Mouse (Mus musculus) hindbrain, embryonic 10.5 days (tissue): ENCODE results near the gene Gm5168. TPM values are rescaled to one million over a fixed set of nuclear protein-coding genes. Genes with fewer than 3 reads are reported as not detected.
"Not testable (repeated sequence)": the region's sequence is repeated elsewhere in the genome, so short reads cannot be mapped to it uniquely, and the experiment has no call there.

Source experiments
- DNase-seq: peaks from one replicate; pipeline ENCODE4 v3.0.0-alpha.2; 2017; ENCODE audit warnings: low spot score
- H3K27ac ChIP-seq: fragments of 300-500 bp; sonication (generic); 2 replicates; pipeline ENCODE4 v1.5.1; 2016; ENCODE audit warnings: mild to moderate bottlenecking, moderate library complexity
- H3K27me3 ChIP-seq: fragments of 300-500 bp; sonication (generic); 2 replicates; pipeline ENCODE4 v1.6.1; 2016; ENCODE audit warnings: mild to moderate bottlenecking; ENCODE audit not compliant: poor library complexity, insufficient read depth, severe bottlenecking
- H3K36me3 ChIP-seq: fragments of 300-500 bp; sonication (generic); 2 replicates; pipeline ENCODE4 v1.6.1; 2016; ENCODE audit warnings: mild to moderate bottlenecking, moderate library complexity
- H3K4me1 ChIP-seq: fragments of 300-500 bp; sonication (generic); replicated peaks from 2 replicates; pipeline ENCODE4 v1.6.1; 2016; ENCODE audit warnings: mild to moderate bottlenecking
- H3K4me3 ChIP-seq: fragments of 300-500 bp; sonication (generic); 2 replicates; pipeline ENCODE4 v1.5.1; 2016; ENCODE audit warnings: mild to moderate bottlenecking, moderate library complexity
- H3K9me3 ChIP-seq: fragments of 300-500 bp; sonication (generic); 2 replicates; pipeline ENCODE4 v1.6.1; 2016; ENCODE audit warnings: mild to moderate bottlenecking, moderate library complexity
- WGBS: fragments of 180-500 bp; shearing (Covaris S2); methylation state at CpG from one replicate; pipeline ENCODE4 v1.1.7; 2016; 5-methylcytosine and 5-hydroxymethylcytosine counted together
- polyA plus RNA-seq: library from polyadenylated mRNA; unstranded; fragments of >200 nt; fragmentation: Nextera tagmentation; extraction: Ambion mirVana; gene quantifications from 2 replicates; pipeline ENCODE4 v1.2.1, GENCODE M21; 2016

Gm5168 gene
- not detected in 2 replicates for polyA plus RNA-seq

GRCm38 (mm10) chrX:26050941-26051340 is at the start of gene Gm5168:
Gene Gm5168, minus strand, starts transcription at chrX:26051041.
- H3K27me3 ChIP-seq, DNase-seq, H3K27ac ChIP-seq, H3K36me3 ChIP-seq, H3K4me3 ChIP-seq, H3K4me1 ChIP-seq, H3K9me3 ChIP-seq: not testable (repeated sequence)
- 80% methylated on average over 1 of the region's 3 CpGs for WGBS

Other genes starting within 250 kb of the Gm5168 start
- gene Gm2012, start 180.3 kb upstream of the Gm5168 start, polyA plus RNA-seq: not detected in 2 replicates